Mouse (Mus musculus) heart, postnatal 25 days (tissue): Measurements from ENCODE around the gene Ankrd55. TPM values are rescaled to one million over a fixed set of nuclear protein-coding genes. Genes with fewer than 3 reads are reported as not detected.
"Not testable (repeated sequence)": the region's sequence is repeated elsewhere in the genome, so short reads cannot be mapped to it uniquely, and the experiment has no call there.

Experiments
- DNase-seq: peaks from one replicate; pipeline ENCODE4 v3.0.0; 2022; ENCODE audit warnings: low spot score
- intact Hi-C: fragments of 180-260 bp; cut with DNase I; formaldehyde crosslinking; loops from one replicate; pipeline ENCODE4 v1.15.1; 2025
- total RNA-seq, 2 experiments: library from RNA; stranded (reverse); gene quantifications; 2 replicates each; pipeline ENCODE4 v1.2.3; 2021

Ankrd55 gene
- total RNA-seq, 2 experiments from 2014 or later: 0.25 to 0.34 TPM

- no peak for DNase-seq
- intact Hi-C loops: no loop called here
Measured at GRCm38 (mm10) chr13:112289338-112289737, 1.1 kb downstream of the Ankrd55 start.

- no peak for DNase-seq
- intact Hi-C loops: no loop called here
Measured at GRCm38 (mm10) chr13:112289981-112290380, 1.7 kb downstream of the Ankrd55 start.

- intact Hi-C loops: no loop called here
- no peak for DNase-seq
Measured at GRCm38 (mm10) chr13:112292489-112292888, 4.2 kb downstream of the Ankrd55 start.

GRCm38 (mm10) chr13:112293092-112293491, 4.8 kb downstream of the Ankrd55 start:
- intact Hi-C loops: no loop called here
- no peak for DNase-seq

- intact Hi-C loops: no loop called here
- DNase-seq: no peak
Measured at GRCm38 (mm10) chr13:112294446-112294845, 6.2 kb downstream of the Ankrd55 start.

GRCm38 (mm10) chr13:112297781-112298180, 9.5 kb downstream of the Ankrd55 start:
- intact Hi-C loops: no loop called here

GRCm38 (mm10) chr13:112303429-112303828, 15.2 kb downstream of the Ankrd55 start:
- intact Hi-C loops: no loop called here
- no peak for DNase-seq

More at GRCm38 (mm10) chr13:112297781-112298180, 9.5 kb downstream of the Ankrd55 start:
- DNase-seq: peak; percentile 16

- peak; percentile 13 for DNase-seq
- intact Hi-C loops: loop anchor here (1.0 kb wide), 1 partner anchor 201 kb away; no protein-coding TSS in a partner anchor
Measured at GRCm38 (mm10) chr13:112308672-112309071, 20.4 kb downstream of the Ankrd55 start.

GRCm38 (mm10) chr13:112311611-112312010, 23.4 kb downstream of the Ankrd55 start:
- intact Hi-C loops: loop anchor here (5.0 kb wide), 1 partner anchor 86 kb away; no protein-coding TSS in a partner anchor

GRCm38 (mm10) chr13:112315442-112315841, 27.2 kb downstream of the Ankrd55 start:
- DNase-seq: no peak
- intact Hi-C loops: no loop called here

More at GRCm38 (mm10) chr13:112311611-112312010, 23.4 kb downstream of the Ankrd55 start:
- not testable (repeated sequence) for DNase-seq

GRCm38 (mm10) chr13:112316622-112317482, 28.6 kb downstream of the Ankrd55 start:
- DNase-seq: no peak
- intact Hi-C loops: no loop called here

GRCm38 (mm10) chr13:112318124-112318523, 29.9 kb downstream of the Ankrd55 start:
- intact Hi-C loops: no loop called here

GRCm38 (mm10) chr13:112323591-112324266, 35.5 kb downstream of the Ankrd55 start:
- intact Hi-C loops: no loop called here
- no peak for DNase-seq

More at GRCm38 (mm10) chr13:112318124-112318523, 29.9 kb downstream of the Ankrd55 start:
- no peak for DNase-seq

GRCm38 (mm10) chr13:112325126-112325525, 36.9 kb downstream of the Ankrd55 start:
- intact Hi-C loops: no loop called here
- no peak for DNase-seq

- intact Hi-C loops: no loop called here
- DNase-seq: no peak
Measured at GRCm38 (mm10) chr13:112326403-112326802, 38.2 kb downstream of the Ankrd55 start.

GRCm38 (mm10) chr13:112326977-112327376, 38.7 kb downstream of the Ankrd55 start:
- DNase-seq: no peak
- intact Hi-C loops: no loop called here

- intact Hi-C loops: no loop called here
- DNase-seq: no peak
Measured at GRCm38 (mm10) chr13:112327511-112327910, 39.3 kb downstream of the Ankrd55 start.

- intact Hi-C loops: no loop called here
- no peak for DNase-seq
Measured at GRCm38 (mm10) chr13:112330257-112330656, 42.0 kb downstream of the Ankrd55 start.

GRCm38 (mm10) chr13:112330919-112331681, 42.8 kb downstream of the Ankrd55 start:
- no peak for DNase-seq

GRCm38 (mm10) chr13:112331682-112332061, 43.4 kb downstream of the Ankrd55 start:
- no peak for DNase-seq
- intact Hi-C loops: no loop called here

More at GRCm38 (mm10) chr13:112330919-112331681, 42.8 kb downstream of the Ankrd55 start:
- intact Hi-C loops: no loop called here
